Mouse (Mus musculus): ENCODE results near the gene Sucla2. TPM values are rescaled to one million over a fixed set of nuclear protein-coding genes. Genes with fewer than 3 reads are reported as not detected.
"Not testable (repeated sequence)": the region's sequence is repeated elsewhere in the genome, so short reads cannot be mapped to it uniquely, and the experiment has no call there.

The Sucla2 gene
- polyA plus RNA-seq, 1 experiment from 2014 or later: 177 TPM

GRCm38 (mm10) chr14:73553122-73553696 is 28.1 kb downstream of the Sucla2 start:
- peak overlapping the region; percentile 73 for H3K4me2 ChIP-seq
- no peaks in the 10 kb centered on the region for H3K9me3 ChIP-seq
- peak overlapping the region; percentile 90 for H3K4me3 ChIP-seq
- H3K4me1 ChIP-seq: peaks cover 20% of the 10 kb centered on the region
- peaks cover 19% of the 10 kb centered on the region for H3K36me3 ChIP-seq
- WGBS: 1% methylated on average over 10 of the region's 10 CpGs
- H3K27ac ChIP-seq (replicated peaks): peak overlapping the region; percentile 88
- no peak for ATAC-seq (ENCODE audit: extremely low read depth, insufficient number of reproducible peaks, low FRiP score, low TSS enrichment)
- no peaks in the 10 kb centered on the region for H3K27me3 ChIP-seq (replicated peaks)
- H3K9ac ChIP-seq: peak overlapping the region; percentile 97

GRCm38 (mm10) chr14:73569831-73570230 is 44.7 kb downstream of the Sucla2 start:
- H3K4me1 ChIP-seq; H3K27ac ChIP-seq (replicated peaks); H3K9me3 ChIP-seq; H3K27me3 ChIP-seq (replicated peaks); H3K9ac ChIP-seq; H3K4me2 ChIP-seq; H3K4me3 ChIP-seq; ATAC-seq (ENCODE audit: extremely low read depth, insufficient number of reproducible peaks, low FRiP score, low TSS enrichment): not testable (repeated sequence)
- 90% methylated on average over 4 of the region's 4 CpGs for WGBS
- H3K36me3 ChIP-seq: peaks cover 57% of the 10 kb centered on the region

GRCm38 (mm10) chr14:73571143-73571542 is 46.0 kb downstream of the Sucla2 start:
- no peak overlapping the region for H3K27ac ChIP-seq (replicated peaks)
- H3K4me3 ChIP-seq: no peak overlapping the region
- ATAC-seq (ENCODE audit: extremely low read depth, insufficient number of reproducible peaks, low FRiP score, low TSS enrichment): no peak
- H3K9me3 ChIP-seq: no peaks in the 10 kb centered on the region
- H3K4me2 ChIP-seq: no peak overlapping the region
- peaks cover 4% of the 10 kb centered on the region for H3K4me1 ChIP-seq
- 73% methylated on average over 4 of the region's 4 CpGs for WGBS
- no peak overlapping the region for H3K9ac ChIP-seq
- no peaks in the 10 kb centered on the region for H3K27me3 ChIP-seq (replicated peaks)
- H3K36me3 ChIP-seq: peaks cover 69% of the 10 kb centered on the region

DNA sequence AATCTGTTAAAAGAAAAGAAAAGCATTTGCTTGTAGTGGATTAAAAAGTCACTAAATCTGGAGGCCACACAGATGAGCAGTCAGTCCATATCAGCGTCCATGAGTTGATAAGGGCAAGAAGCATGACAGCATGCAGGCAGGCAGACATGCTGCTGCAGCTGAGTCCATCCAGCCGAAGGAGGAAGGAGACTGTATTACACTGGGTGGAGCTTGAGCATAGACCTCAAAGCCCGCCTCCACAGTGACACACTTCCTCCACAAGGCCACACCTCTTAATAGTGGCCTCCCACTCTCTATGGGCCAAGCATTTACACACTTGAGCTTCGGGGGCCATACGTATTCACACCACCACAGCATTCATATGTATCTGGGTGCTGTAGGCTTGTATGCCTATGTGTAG is 48.9 kb downstream of the Sucla2 start:
- H3K4me2 ChIP-seq: no peak overlapping the region
- peaks cover 4% of the 10 kb centered on the region for H3K4me1 ChIP-seq
- peaks cover 73% of the 10 kb centered on the region for H3K36me3 ChIP-seq
- no peak overlapping the region for H3K4me3 ChIP-seq
- WGBS: 62% methylated on average over 5 of the region's 5 CpGs
- H3K27ac ChIP-seq (replicated peaks): no peak overlapping the region
- H3K9me3 ChIP-seq: no peaks in the 10 kb centered on the region
- no peak for ATAC-seq (ENCODE audit: extremely low read depth, insufficient number of reproducible peaks, low FRiP score, low TSS enrichment)
- no peaks in the 10 kb centered on the region for H3K27me3 ChIP-seq (replicated peaks)
- no peak overlapping the region for H3K9ac ChIP-seq

- no peak for ATAC-seq (ENCODE audit: extremely low read depth, insufficient number of reproducible peaks, low FRiP score, low TSS enrichment)
- H3K36me3 ChIP-seq: peaks cover 73% of the 10 kb centered on the region
- H3K4me2 ChIP-seq: no peak overlapping the region
- H3K27ac ChIP-seq (replicated peaks): no peak overlapping the region
- H3K9ac ChIP-seq: no peak overlapping the region
- H3K4me3 ChIP-seq: no peak overlapping the region
- no peaks in the 10 kb centered on the region for H3K27me3 ChIP-seq (replicated peaks)
- no peaks in the 10 kb centered on the region for H3K9me3 ChIP-seq
- peaks cover 4% of the 10 kb centered on the region for H3K4me1 ChIP-seq
Observed at GRCm38 (mm10) chr14:73576336-73576735, 51.2 kb downstream of the Sucla2 start.

DNA sequence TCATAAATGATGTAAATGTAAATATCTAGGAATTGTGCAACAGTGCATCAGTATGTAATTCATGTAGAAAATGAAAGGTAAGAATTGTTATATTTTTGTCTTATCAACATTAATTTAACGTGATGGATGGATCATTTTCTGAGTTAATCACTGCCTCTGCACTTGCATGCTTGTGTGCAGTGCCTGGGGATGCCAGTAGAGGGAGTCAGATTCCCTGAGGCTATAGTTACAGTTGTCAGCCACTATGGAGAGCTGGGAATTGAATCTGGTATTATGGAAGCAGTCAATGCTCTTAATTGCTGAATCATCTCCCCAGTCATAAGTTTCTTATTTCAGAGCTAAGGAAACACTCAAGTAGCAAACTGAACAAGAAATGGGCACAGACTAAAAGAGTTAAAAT is 63.0 kb downstream of the Sucla2 start:
- ATAC-seq (ENCODE audit: extremely low read depth, insufficient number of reproducible peaks, low FRiP score, low TSS enrichment): no peak
- peaks cover 58% of the 10 kb centered on the region for H3K36me3 ChIP-seq
- WGBS: 74% methylated on average over 1 of the region's 1 CpGs

GRCm38 (mm10) chr14:73592166-73592565 is 67.0 kb downstream of the Sucla2 start:
- peaks cover 84% of the 10 kb centered on the region for H3K36me3 ChIP-seq
- H3K4me2 ChIP-seq: no peak overlapping the region
- ATAC-seq (ENCODE audit: extremely low read depth, insufficient number of reproducible peaks, low FRiP score, low TSS enrichment): no peak
- H3K27me3 ChIP-seq (replicated peaks): no peaks in the 10 kb centered on the region
- H3K9me3 ChIP-seq: no peaks in the 10 kb centered on the region
- H3K27ac ChIP-seq (replicated peaks): no peak overlapping the region
- H3K4me1 ChIP-seq: no peaks in the 10 kb centered on the region
- WGBS: 73% methylated on average over 1 of the region's 1 CpGs
- H3K4me3 ChIP-seq: no peak overlapping the region
- H3K9ac ChIP-seq: no peak overlapping the region

More for the DNA sequence above, 63.0 kb downstream of the Sucla2 start:
- H3K9me3 ChIP-seq: no peaks in the 10 kb centered on the region; the same call in 1 of the 2 replicates
- H3K27me3 ChIP-seq (replicated peaks): no peaks in the 10 kb centered on the region
- no peak overlapping the region for H3K27ac ChIP-seq (replicated peaks)
- H3K9ac ChIP-seq: no peak overlapping the region
- no peak overlapping the region for H3K4me3 ChIP-seq
- no peak overlapping the region for H3K4me2 ChIP-seq
- H3K4me1 ChIP-seq: no peaks in the 10 kb centered on the region

GRCm38 (mm10) chr14:73599720-73600119 is 74.6 kb downstream of the Sucla2 start:
- no peak overlapping the region for H3K4me3 ChIP-seq
- H3K27ac ChIP-seq (replicated peaks): peak overlapping the region; percentile 45; the same call in 1 of the 2 replicates
- no peaks in the 10 kb centered on the region for H3K27me3 ChIP-seq (replicated peaks)
- H3K4me1 ChIP-seq: peaks cover 13% of the 10 kb centered on the region
- peak overlapping the region; percentile 9; the same call in 1 of the 2 replicates for H3K4me2 ChIP-seq
- no peak overlapping the region for H3K9ac ChIP-seq
- H3K36me3 ChIP-seq: peaks cover 78% of the 10 kb centered on the region
- H3K9me3 ChIP-seq: peaks cover 17% of the 10 kb centered on the region; the same call in 1 of the 2 replicates
- 31% methylated on average over 8 of the region's 8 CpGs for WGBS
- ATAC-seq (ENCODE audit: extremely low read depth, insufficient number of reproducible peaks, low FRiP score, low TSS enrichment): no peak

GRCm38 (mm10) chr14:73607732-73608131 is 82.6 kb downstream of the Sucla2 start:
- 55% methylated on average over 4 of the region's 4 CpGs for WGBS
- Histone ChIP-seq H3K27me3 (replicated peaks) (no peaks in the 10 kb centered on the region), H3K4me1 (peaks cover 10% of the 10 kb centered on the region; the same call in 1 of the 2 replicates), H3K36me3 (peaks cover 34% of the 10 kb centered on the region), H3K4me3 (no peak overlapping the region), H3K27ac (replicated peaks) (no peak overlapping the region), H3K9me3 (peaks cover 7% of the 10 kb centered on the region; the same call in 1 of the 2 replicates), H3K9ac (no peak overlapping the region), H3K4me2 (no peak overlapping the region)
- ATAC-seq (ENCODE audit: extremely low read depth, insufficient number of reproducible peaks, low FRiP score, low TSS enrichment): no peak

DNA sequence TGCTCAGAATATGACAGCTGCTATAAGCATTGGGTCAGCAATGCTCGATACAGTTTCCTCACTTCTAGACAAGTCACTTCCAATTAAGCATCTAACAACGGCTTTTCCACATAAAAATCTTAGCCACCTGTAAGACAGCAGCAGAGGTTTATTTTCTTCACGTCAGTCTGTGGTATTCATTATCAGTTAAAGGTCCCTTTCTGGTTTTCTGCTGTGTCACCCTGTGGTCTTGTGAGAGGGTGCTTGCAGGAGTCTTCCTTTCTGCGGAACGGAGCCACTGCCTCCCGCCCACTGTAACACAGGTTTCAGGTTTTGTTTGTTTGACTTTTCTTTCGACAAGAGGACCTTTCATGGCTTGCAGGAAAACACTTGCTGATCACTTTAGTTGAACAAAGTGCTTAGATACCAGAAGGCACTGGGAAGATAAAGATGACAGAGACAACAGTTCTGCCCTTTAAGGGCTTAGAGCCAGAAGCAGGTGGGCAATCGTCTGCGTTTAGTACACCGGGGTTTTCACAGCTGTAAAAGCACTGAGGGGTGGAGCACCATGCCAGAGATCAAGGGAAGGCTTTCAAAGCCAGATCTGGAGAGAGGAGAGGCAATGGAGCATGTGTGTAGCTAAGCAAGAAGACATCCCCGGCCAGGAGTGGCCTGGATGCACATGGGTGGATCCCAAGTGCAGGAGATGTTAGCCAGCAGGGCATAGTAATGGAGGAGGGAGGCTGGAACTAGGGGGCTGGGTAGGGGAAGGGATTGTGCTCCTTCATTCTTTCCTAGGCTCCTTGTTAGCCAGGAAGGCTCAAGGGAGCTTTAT is 83.8 kb downstream of the Sucla2 start:
- peaks cover 24% of the 10 kb centered on the region for H3K36me3 ChIP-seq
- H3K4me2 ChIP-seq: peak overlapping the region; percentile 46
- H3K4me3 ChIP-seq: no peak overlapping the region

GRCm38 (mm10) chr14:73614961-73615360 is 89.8 kb downstream of the Sucla2 start:
- H3K36me3 ChIP-seq; H3K27me3 ChIP-seq (replicated peaks); H3K4me1 ChIP-seq; H3K4me3 ChIP-seq; H3K9ac ChIP-seq; H3K9me3 ChIP-seq; H3K27ac ChIP-seq (replicated peaks); H3K4me2 ChIP-seq; ATAC-seq (ENCODE audit: extremely low read depth, insufficient number of reproducible peaks, low FRiP score, low TSS enrichment): not testable (repeated sequence)
- 64% methylated on average over 1 of the region's 1 CpGs for WGBS

More for the DNA sequence above, 83.8 kb downstream of the Sucla2 start:
- H3K27me3 ChIP-seq (replicated peaks): no peaks in the 10 kb centered on the region
- WGBS: 20% methylated on average over 11 of the region's 11 CpGs
- peaks cover 10% of the 10 kb centered on the region; the same call in 1 of the 2 replicates for H3K4me1 ChIP-seq
- 0 out of 2 replicates have a peak overlapping the region, but pooled peaks have one; percentile 37 for H3K9ac ChIP-seq
- no peaks in the 10 kb centered on the region for H3K9me3 ChIP-seq
- ATAC-seq (ENCODE audit: extremely low read depth, insufficient number of reproducible peaks, low FRiP score, low TSS enrichment): no peak
- H3K27ac ChIP-seq (replicated peaks): no peak overlapping the region
